Comparison of ENCODE assay signal across 9 mouse cellular contexts in the genomic region with DNA sequence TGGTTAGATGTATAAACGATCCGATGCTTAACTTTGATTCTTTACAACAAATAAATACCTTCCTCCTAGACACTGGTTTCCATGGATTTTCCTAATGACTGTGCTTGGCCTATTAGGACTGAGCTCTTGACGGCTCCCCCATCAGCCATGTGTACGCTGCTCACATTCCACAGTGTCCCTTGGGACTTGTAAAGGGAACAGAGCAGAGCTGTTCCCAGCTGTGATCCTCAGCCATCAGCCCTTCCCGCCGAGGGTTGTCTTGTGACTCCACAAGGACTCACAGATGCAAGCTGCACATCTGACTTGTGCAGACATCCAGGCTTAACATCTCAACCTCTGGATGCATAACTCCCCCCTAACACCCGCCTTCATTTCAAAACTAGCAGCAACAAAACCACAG.
DNase-seq lines count a peak whose midpoint lies in the region; ATAC-seq lines count a peak whose summit lies in the region.
"Had no signal": no experiment of that assay in that cellular context is flagged by ENCODE, and none has a peak within 500 bp of the region (broad histone marks: within the 10 kb centered on the region; RNA-seq: fewer than 3 reads in every experiment).

No protein-coding gene starts in this region.

- no peaks in the 10 kb centered on the region for H3K36me3 ChIP-seq in embryonic facial prominence, embryonic 14.5 days (ENCODE audit: control insufficient read depth, insufficient read depth, low read length)
- H3K36me3 ChIP-seq in hindbrain, embryonic 13.5 days: no peaks in the 10 kb centered on the region
- H3K36me3 ChIP-seq: liver, embryonic 13.5 days had no signal

- peak; percentile 80 for ATAC-seq in embryonic facial prominence, embryonic 14.5 days (ENCODE audit: low read depth)
- ATAC-seq in hindbrain, embryonic 13.5 days (ENCODE audit: low FRiP score): peak; percentile 66

- DNase-seq in ZHBTc4 (ENCODE audit: low read depth, low spot score): peak; percentile 78
- peak; percentile 91 for DNase-seq in embryonic facial prominence, embryonic 14.5 days (ENCODE audit: low spot score)
- peak; percentile 23 for DNase-seq in lung, postnatal 14 days
- no peak for DNase-seq in ovary, postnatal 14 days (ENCODE audit: low spot score)
- no peak for DNase-seq in thymus, postnatal 14 days
- no peak for DNase-seq in cerebellum, adult 9-10 months
- no peak for DNase-seq in thymus, postnatal 0 days (ENCODE audit: low spot score)
- DNase-seq: liver, embryonic 13.5 days had no signal

- WGBS in embryonic facial prominence, embryonic 14.5 days: 23% methylated on average over 7 of the region's 7 CpGs
- WGBS in hindbrain, embryonic 13.5 days: 14% methylated on average over 7 of the region's 7 CpGs

- no peaks in the 10 kb centered on the region for H3K9me3 ChIP-seq in embryonic facial prominence, embryonic 14.5 days (ENCODE audit: control insufficient read depth, low read length)
- no peaks in the 10 kb centered on the region for H3K9me3 ChIP-seq in hindbrain, embryonic 13.5 days
- H3K9me3 ChIP-seq: liver, embryonic 13.5 days had no signal

- no peaks in the 10 kb centered on the region for H3K27me3 ChIP-seq in embryonic facial prominence, embryonic 14.5 days (replicated peaks; ENCODE audit: control insufficient read depth, insufficient read depth, low read length)
- no peaks in the 10 kb centered on the region for H3K27me3 ChIP-seq in hindbrain, embryonic 13.5 days
- H3K27me3 ChIP-seq: liver, embryonic 13.5 days had no signal

- H3K27ac ChIP-seq in embryonic facial prominence, embryonic 14.5 days (replicated peaks; ENCODE audit: low read depth, low read length): no peak overlapping the region
- H3K27ac ChIP-seq in hindbrain, embryonic 13.5 days: peak overlapping the region; percentile 85
- H3K27ac ChIP-seq: liver, embryonic 13.5 days had no signal

- no peak overlapping the region for H3K4me2 ChIP-seq in embryonic facial prominence, embryonic 14.5 days (ENCODE audit: low read depth, low read length)
- H3K4me2 ChIP-seq in hindbrain, embryonic 13.5 days: no peak overlapping the region
- H3K4me2 ChIP-seq: liver, embryonic 13.5 days had no signal

- 0 out of 2 replicates have a peak overlapping the region, but pooled peaks have one; percentile 16 for H3K9ac ChIP-seq in embryonic facial prominence, embryonic 14.5 days (ENCODE audit: low read depth, low read length)
- H3K9ac ChIP-seq in hindbrain, embryonic 13.5 days: peak overlapping the region; percentile 46; the same call in 1 of the 2 replicates
- H3K9ac ChIP-seq: liver, embryonic 13.5 days had no signal

- H3K4me1 ChIP-seq in embryonic facial prominence, embryonic 14.5 days (ENCODE audit: control insufficient read depth, insufficient read depth, low read length): peaks cover 25% of the 10 kb centered on the region
- peaks cover 77% of the 10 kb centered on the region for H3K4me1 ChIP-seq in hindbrain, embryonic 13.5 days (replicated peaks)
- H3K4me1 ChIP-seq: liver, embryonic 13.5 days had no signal

- H3K4me3 ChIP-seq in embryonic facial prominence, embryonic 14.5 days (ENCODE audit: low read depth, low read length): no peak overlapping the region
- no peak overlapping the region for H3K4me3 ChIP-seq in hindbrain, embryonic 13.5 days
- H3K4me3 ChIP-seq: liver, embryonic 13.5 days had no signal

Comparison
In these comparisons a context has a peak if more than half of its experiments do, and no peak if none do; other contexts are left out.
1. DNase-seq: peak in ZHBTc4 (single experiment), embryonic facial prominence, embryonic 14.5 days (single experiment) and lung, postnatal 14 days (single experiment); none in ovary, postnatal 14 days (single experiment), thymus, postnatal 14 days (single experiment), cerebellum, adult 9-10 months (single experiment) and thymus, postnatal 0 days (single experiment).